Mouse (Mus musculus) midbrain, postnatal 0 days (tissue): ENCODE data around the gene Fbxl17. TPM values are rescaled to one million over a fixed set of nuclear protein-coding genes. Genes with fewer than 3 reads are reported as not detected.

Experiments
- ATAC-seq: fragments of 200-750 bp; cut with Nextera tagmentation; 2 replicates; pipeline ENCODE4 v1.8.0; 2017; ENCODE audit warnings: moderate number of reproducible peaks, mild to moderate bottlenecking, moderate TSS enrichment, moderate library complexity; ENCODE audit not compliant: low FRiP score
- DNase-seq: peaks from one replicate; pipeline ENCODE4 v3.0.0-alpha.2; 2015; ENCODE audit warnings: low spot score
- H3K27ac ChIP-seq: fragments of 300-500 bp; sonication (generic); 2 replicates; pipeline ENCODE4 v1.5.1; 2014; ENCODE audit warnings: low read depth, mild to moderate bottlenecking, low read length, mixed read lengths
- H3K27me3 ChIP-seq: fragments of 300-500 bp; sonication (generic); 2 replicates; pipeline ENCODE4 v1.6.1; 2014; ENCODE audit warnings: low read length, control low read depth, mixed read lengths; ENCODE audit not compliant: insufficient read depth
- H3K36me3 ChIP-seq: fragments of 300-500 bp; sonication (generic); 2 replicates; pipeline ENCODE4 v1.6.1; 2014; ENCODE audit warnings: low read length, control low read depth, mixed read lengths; ENCODE audit not compliant: insufficient read depth
- H3K4me1 ChIP-seq: fragments of 300-500 bp; sonication (generic); 2 replicates; pipeline ENCODE4 v1.6.1; 2014; ENCODE audit warnings: mild to moderate bottlenecking, control low read depth, antibody characterized with exemption, low read length, mixed read lengths; ENCODE audit not compliant: insufficient read depth
- H3K4me2 ChIP-seq: fragments of 300-500 bp; sonication (generic); 2 replicates; pipeline ENCODE4 v1.6.1; 2014; ENCODE audit warnings: low read depth, mild to moderate bottlenecking, low read length, mixed read lengths; ENCODE audit not compliant: poor library complexity, severe bottlenecking
- H3K4me3 ChIP-seq: fragments of 300-500 bp; sonication (generic); 2 replicates; pipeline ENCODE4 v1.5.1; 2014; ENCODE audit warnings: low read depth, mild to moderate bottlenecking, low read length, moderate library complexity
- H3K9ac ChIP-seq: fragments of 300-500 bp; sonication (generic); replicated peaks from 2 replicates; pipeline ENCODE4 v1.6.1; 2014; ENCODE audit warnings: mild to moderate bottlenecking, low read length, moderate library complexity, mixed read lengths; ENCODE audit not compliant: poor library complexity, severe bottlenecking
- H3K9me3 ChIP-seq: fragments of 300-500 bp; sonication (generic); 2 replicates; pipeline ENCODE4 v1.6.1; 2016; ENCODE audit warnings: low read length, control low read depth
- CTCF ChIP-seq: IDR thresholded peaks from 2 replicates; pipeline ENCODE4 v1.5.1; 2016; ENCODE audit warnings: antibody characterized with exemption, mild to moderate bottlenecking
- WGBS: fragments of 180-500 bp; shearing (Covaris S2); extraction: QIAGEN DNeasy Blood & Tissue Kit; methylation state at CpG from one replicate; pipeline ENCODE4 v1.1.7; 2014; 5-methylcytosine and 5-hydroxymethylcytosine counted together
- polyA plus RNA-seq: library from polyadenylated mRNA; unstranded; fragments of >200 nt; fragmentation: Nextera tagmentation; extraction: Ambion mirVana; gene quantifications from 2 replicates; pipeline ENCODE4 v1.2.1, GENCODE M21; 2015
- total RNA-seq: library from RNA; depleted of rRNA; stranded (reverse); fragments of >200 nt; gene quantifications from 2 replicates; pipeline ENCODE4 v1.2.3, GENCODE M21; 2014

Gene Fbxl17
- total and polyA plus RNA-seq, 2 experiments from 2014 or later = 16.6 to 39.2 TPM

- TF ChIP-seq CTCF = no peak
- Histone ChIP-seq H3K27me3 (no peaks in the 10 kb centered on the region), H3K36me3 (no peaks in the 10 kb centered on the region), H3K9me3 (no peaks in the 10 kb centered on the region), H3K4me2 (no peak overlapping the region), H3K9ac (no peak overlapping the region), H3K4me3 (no peak overlapping the region), H3K4me1 (no peaks in the 10 kb centered on the region), H3K27ac (no peak overlapping the region)
- WGBS = 82% methylated on average over 19 of the region's 19 CpGs
- DNase-seq (no peak), ATAC-seq (no peak)
Measured at GRCm38 (mm10) chr17:63114399-63115085, 385.3 kb downstream of the Fbxl17 start.

- TF ChIP-seq CTCF = no peak
- no peaks in the 10 kb centered on the region for H3K27me3 ChIP-seq
- no peak overlapping the region for H3K27ac ChIP-seq
- no peak overlapping the region for H3K4me2 ChIP-seq
- no peak overlapping the region for H3K9ac ChIP-seq
- ATAC-seq (no peak), DNase-seq (no peak)
- no peaks in the 10 kb centered on the region for H3K36me3 ChIP-seq
- WGBS = 86% methylated on average over 5 of the region's 5 CpGs
- no peaks in the 10 kb centered on the region for H3K9me3 ChIP-seq
- H3K4me3 ChIP-seq = no peak overlapping the region
- no peaks in the 10 kb centered on the region for H3K4me1 ChIP-seq
Measured at GRCm38 (mm10) chr17:63112826-63113225, 387.0 kb downstream of the Fbxl17 start.

- TF ChIP-seq CTCF = no peak
- Histone ChIP-seq H3K4me3 (no peak overlapping the region), H3K9me3 (no peaks in the 10 kb centered on the region), H3K9ac (no peak overlapping the region), H3K36me3 (no peaks in the 10 kb centered on the region), H3K27me3 (no peaks in the 10 kb centered on the region), H3K27ac (no peak overlapping the region), H3K4me2 (no peak overlapping the region), H3K4me1 (no peaks in the 10 kb centered on the region)
- DNase-seq = no peak
- WGBS = 20% methylated on average over 6 of the region's 6 CpGs
- no peak for ATAC-seq
Measured at GRCm38 (mm10) chr17:63110994-63111393, 388.8 kb downstream of the Fbxl17 start.

GRCm38 (mm10) chr17:63110211-63110755, 389.5 kb downstream of the Fbxl17 start:
- H3K27ac ChIP-seq = no peak overlapping the region
- no peak for TF ChIP-seq CTCF
- H3K4me2 ChIP-seq = no peak overlapping the region
- no peak overlapping the region for H3K9ac ChIP-seq
- DNase-seq (no peak), ATAC-seq (no peak)
- no peaks in the 10 kb centered on the region for H3K36me3 ChIP-seq
- no peak overlapping the region for H3K4me3 ChIP-seq
- WGBS = 48% methylated on average over 7 of the region's 7 CpGs
- H3K27me3 ChIP-seq = no peaks in the 10 kb centered on the region
- H3K9me3 ChIP-seq = no peaks in the 10 kb centered on the region
- H3K4me1 ChIP-seq = no peaks in the 10 kb centered on the region

- H3K9me3 ChIP-seq = no peaks in the 10 kb centered on the region
- no peak for TF ChIP-seq CTCF
- H3K4me2 ChIP-seq = no peak overlapping the region
- no peak overlapping the region for H3K9ac ChIP-seq
- DNase-seq (no peak), ATAC-seq (no peak)
- H3K27ac ChIP-seq = no peak overlapping the region
- H3K27me3 ChIP-seq = no peaks in the 10 kb centered on the region
- H3K36me3 ChIP-seq = no peaks in the 10 kb centered on the region
- WGBS = 45% methylated on average over 5 of the region's 5 CpGs
- no peak overlapping the region for H3K4me3 ChIP-seq
- no peaks in the 10 kb centered on the region for H3K4me1 ChIP-seq
Measured at GRCm38 (mm10) chr17:63108035-63108434, 391.8 kb downstream of the Fbxl17 start.

- DNase-seq (no peak), ATAC-seq (no peak)
- no peak overlapping the region for H3K4me3 ChIP-seq
- H3K4me1 ChIP-seq = no peaks in the 10 kb centered on the region
- H3K27ac ChIP-seq = no peak overlapping the region
- no peaks in the 10 kb centered on the region for H3K9me3 ChIP-seq
- 39% methylated on average over 4 of the region's 4 CpGs for WGBS
- no peaks in the 10 kb centered on the region for H3K36me3 ChIP-seq
- TF ChIP-seq CTCF = no peak
- no peak overlapping the region for H3K9ac ChIP-seq
- no peaks in the 10 kb centered on the region for H3K27me3 ChIP-seq
- no peak overlapping the region for H3K4me2 ChIP-seq
Measured at GRCm38 (mm10) chr17:63107515-63107914, 392.3 kb downstream of the Fbxl17 start.
